Mouse (Mus musculus) adrenal gland, postnatal 10 days (tissue): ENCODE results near the gene Ccdc162. TPM values are rescaled to one million over a fixed set of nuclear protein-coding genes. Genes with fewer than 3 reads are reported as not detected.
A peak's percentile ranks its signal among the peaks of the same experiment; 100 is the strongest.

Experiments used
- DNase-seq: peaks from one replicate; pipeline ENCODE4 v3.0.0; 2021; ENCODE audit warnings: mixed read lengths
- total RNA-seq, 2 experiments: library from RNA; stranded (reverse); gene quantifications; 2 replicates each; pipeline ENCODE4 v1.2.3; 2021

Gene Ccdc162
- total RNA-seq, 2 experiments from 2014 or later = 0.55 to 0.66 TPM

- DNase-seq = no peak
Measured at GRCm38 (mm10) chr10:41576328-41576833, 140.1 kb downstream of the Ccdc162 start.

GRCm38 (mm10) chr10:41575451-41576327 is 140.7 kb downstream of the Ccdc162 start:
- no peak for DNase-seq

GRCm38 (mm10) chr10:41573190-41573589 is 143.2 kb downstream of the Ccdc162 start:
- no peak for DNase-seq

GRCm38 (mm10) chr10:41572274-41572673 is 144.2 kb downstream of the Ccdc162 start:
- DNase-seq = no peak

GRCm38 (mm10) chr10:41571065-41571464 is 145.4 kb downstream of the Ccdc162 start:
- no peak for DNase-seq

GRCm38 (mm10) chr10:41568306-41568705 is 148.1 kb downstream of the Ccdc162 start:
- no peak for DNase-seq

- DNase-seq = peak; percentile 58
Measured at GRCm38 (mm10) chr10:41565141-41565540, 151.3 kb downstream of the Ccdc162 start.

- DNase-seq = no peak
Measured at GRCm38 (mm10) chr10:41561701-41562395, 154.6 kb downstream of the Ccdc162 start.

GRCm38 (mm10) chr10:41558401-41558800 is 158.0 kb downstream of the Ccdc162 start:
- DNase-seq = no peak

GRCm38 (mm10) chr10:41555081-41555480 is 161.4 kb downstream of the Ccdc162 start:
- DNase-seq = no peak

- no peak for DNase-seq
Measured at GRCm38 (mm10) chr10:41553711-41554110, 162.7 kb downstream of the Ccdc162 start.

- DNase-seq = peak; percentile 63
Measured at GRCm38 (mm10) chr10:41552847-41553589, 163.4 kb downstream of the Ccdc162 start.

GRCm38 (mm10) chr10:41552319-41552718 is 164.1 kb downstream of the Ccdc162 start:
- no peak for DNase-seq

GRCm38 (mm10) chr10:41550711-41551110 is 165.7 kb downstream of the Ccdc162 start:
- DNase-seq = no peak

- DNase-seq = peak; percentile 47
Measured at GRCm38 (mm10) chr10:41546396-41547165, 169.9 kb downstream of the Ccdc162 start.

- no peak for DNase-seq
Measured at GRCm38 (mm10) chr10:41545224-41545755, 171.1 kb downstream of the Ccdc162 start.

GRCm38 (mm10) chr10:41544481-41545190 is 171.8 kb downstream of the Ccdc162 start:
- DNase-seq = no peak

- DNase-seq = no peak
Measured at GRCm38 (mm10) chr10:41543844-41544243, 172.6 kb downstream of the Ccdc162 start.

- no peak for DNase-seq
Measured at GRCm38 (mm10) chr10:41543439-41543838, 173.0 kb downstream of the Ccdc162 start.

GRCm38 (mm10) chr10:41542057-41542456 is 174.4 kb downstream of the Ccdc162 start:
- DNase-seq = no peak

GRCm38 (mm10) chr10:41538986-41539385 is 177.4 kb downstream of the Ccdc162 start:
- no peak for DNase-seq
